Mouse (Mus musculus) T-cell, adult 66 days (primary cell): ENCODE results near the gene Krt1. TPM values are rescaled to one million over a fixed set of nuclear protein-coding genes. Genes with fewer than 3 reads are reported as not detected.

Experiments
- total RNA-seq, 2 experiments: library from RNA; stranded (reverse); gene quantifications; 3 replicates in 1 of 2; 4 replicates in 1 of 2; pipeline ENCODE4 v1.2.4; 2023

Gene Krt1
- total RNA-seq, result not detected

DNA sequence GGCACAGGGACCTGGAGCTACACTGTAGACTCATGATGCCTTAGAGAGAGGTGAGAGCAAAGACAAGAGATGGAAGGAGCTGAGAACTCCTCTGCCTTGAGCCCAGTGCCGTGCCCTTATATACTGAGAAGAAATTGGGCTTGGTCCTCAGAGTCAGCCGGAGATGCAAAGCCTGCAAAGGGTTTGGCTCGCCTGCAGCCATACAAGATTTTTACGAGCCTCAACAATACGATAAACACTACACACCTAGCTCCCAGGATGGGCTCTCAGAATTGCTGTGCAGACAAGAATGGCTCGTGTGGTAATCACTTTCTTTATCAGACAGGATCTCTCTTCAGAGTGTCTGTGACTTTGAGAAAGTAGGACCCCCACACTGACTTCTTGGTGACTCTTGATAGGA lies at the start of gene Krt1:
Gene Krt1 (minus strand): TSS at position 101 of the 400 bp plus-strand sequence.

DNA sequence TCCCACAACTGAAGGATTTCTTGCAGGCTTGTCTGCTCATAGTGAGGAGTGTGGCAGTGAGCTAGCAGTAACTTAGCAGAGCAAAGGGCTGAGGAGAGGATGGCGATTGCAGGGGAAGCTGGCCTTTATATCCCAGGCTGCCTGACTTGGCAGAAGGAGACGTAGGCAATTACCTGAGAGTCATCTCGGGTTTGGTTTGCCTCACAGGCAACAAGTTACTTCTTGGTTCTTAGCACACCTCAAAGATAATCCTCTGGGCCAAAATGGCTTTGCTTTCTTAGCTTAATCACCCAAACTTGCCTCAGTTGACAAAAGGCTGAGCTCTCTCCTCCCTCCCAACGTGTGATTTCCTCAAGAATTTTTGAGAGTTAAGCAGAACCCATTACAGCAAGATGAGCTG lies 42.2 kb upstream of the Krt1 start, which contains the start of gene Krt76:
Gene Krt76 (minus strand): TSS at position 101 of the 400 bp plus-strand sequence.

DNA sequence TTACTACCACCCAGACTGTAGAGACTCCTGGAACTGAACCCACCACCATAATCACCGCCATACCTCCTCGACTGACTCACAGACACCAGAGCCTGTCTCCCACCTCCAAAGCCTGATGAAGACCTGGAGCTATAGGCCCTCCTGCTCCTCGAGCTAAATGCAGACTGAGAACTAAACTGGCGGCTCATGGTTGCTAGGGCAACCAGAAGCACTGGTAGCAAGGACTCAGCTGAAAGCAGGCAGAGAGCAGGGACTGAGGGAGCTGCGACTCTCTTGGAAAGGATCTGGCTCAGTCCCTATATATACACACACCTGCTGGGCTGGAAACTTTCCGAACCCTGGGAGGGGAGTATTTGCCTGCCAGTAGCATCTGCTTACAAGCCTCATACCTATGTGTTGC lies 18.8 kb upstream of the Krt1 start, which contains the start of gene Krt77:
Gene Krt77 (minus strand): TSS at position 275 of the 400 bp plus-strand sequence.

DNA sequence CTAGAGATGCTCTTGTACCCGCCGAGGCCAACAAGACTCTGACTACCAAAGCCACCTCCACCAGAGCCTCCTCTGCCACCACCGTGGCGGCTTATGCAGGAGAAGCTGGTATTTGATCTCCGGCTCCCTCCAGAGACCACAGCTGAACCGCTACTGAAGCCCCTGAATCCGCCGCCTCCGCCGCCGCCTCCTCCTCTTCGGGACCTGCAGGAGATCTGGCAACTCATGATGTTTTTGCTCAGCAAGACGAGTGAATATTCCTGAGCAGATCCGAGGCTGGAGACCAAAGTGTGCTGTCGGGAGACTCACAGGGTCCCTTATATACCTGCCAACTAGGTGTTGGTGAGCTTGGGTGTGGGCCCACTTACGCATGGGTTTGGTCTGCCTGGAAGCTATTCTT lies 32.7 kb downstream of the Krt1 start, which contains the start of gene Krt2:
Gene Krt2 (minus strand): TSS at position 295 of the 400 bp plus-strand sequence.

DNA sequence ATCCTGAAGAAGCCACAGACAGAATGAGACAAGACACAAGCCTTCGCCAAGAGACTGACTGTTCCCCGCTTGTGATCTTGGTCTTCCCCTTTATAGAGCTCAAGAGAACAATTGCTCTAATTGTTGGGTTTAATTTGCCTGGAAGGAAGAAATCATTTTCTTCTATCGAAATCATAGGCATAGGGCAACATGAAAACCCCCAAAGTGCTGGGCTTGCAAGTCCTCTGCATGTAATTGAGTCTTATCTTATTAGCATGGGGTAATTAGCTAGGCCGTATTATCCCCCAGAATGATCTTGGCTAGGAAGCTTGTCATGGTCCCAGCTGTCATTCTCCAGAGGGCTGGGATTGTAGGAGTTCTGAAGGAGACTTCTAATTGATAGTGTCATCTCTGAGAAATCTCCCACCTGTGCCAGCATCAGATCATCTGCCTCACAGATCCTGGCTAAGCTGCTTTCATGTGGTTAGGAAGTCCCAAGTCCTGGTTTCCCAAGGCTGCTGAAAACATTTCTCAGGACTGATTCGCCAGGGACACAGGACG lies 48.2 kb downstream of the Krt1 start, which contains the start of gene Krt73:
Gene Krt73 (minus strand): TSS at position 51 of the 540 bp plus-strand sequence.

Other genes starting within 250 kb of the Krt1 start
- not detected for gene Gm5414, start 222.6 kb downstream of the Krt1 start, total RNA-seq
- gene Gm5478, start 203.4 kb downstream of the Krt1 start, total RNA-seq, result not detected
- gene Krt6b, start 170.5 kb downstream of the Krt1 start, total RNA-seq, result not detected
- not detected for gene Krt6a, start 156.5 kb downstream of the Krt1 start, total RNA-seq
- not detected for gene Krt5, start 137.9 kb downstream of the Krt1 start, total RNA-seq
- not detected for gene Krt71, start 107.7 kb downstream of the Krt1 start, total RNA-seq
- gene Krt72, start 64.3 kb downstream of the Krt1 start, total RNA-seq, result not detected
- gene Krt73, start 48.4 kb downstream of the Krt1 start, total RNA-seq, result not detected
- gene Krt2, start 32.6 kb downstream of the Krt1 start, total RNA-seq, result not detected
- gene Krt77, start 18.9 kb upstream of the Krt1 start, total RNA-seq, result not detected
- gene Krt76, start 42.1 kb upstream of the Krt1 start, total RNA-seq, result not detected
- gene Krt4, start 73.9 kb upstream of the Krt1 start, total RNA-seq, result not detected
- gene Krt79, start 89.5 kb upstream of the Krt1 start, total RNA-seq, result not detected
- gene Krt78, start 103.5 kb upstream of the Krt1 start, total RNA-seq, result not detected
- gene Krt8, start 153.7 kb upstream of the Krt1 start, total RNA-seq, result not detected
- not detected for gene Krt18, start 177.4 kb upstream of the Krt1 start, total RNA-seq
- gene Eif4b, start 223.0 kb upstream of the Krt1 start, total RNA-seq, result 100 to 1,000 TPM; 277 to 279 TPM
- under 1 TPM; 0.26 to 0.83 TPM for gene Tns2, start 249.6 kb upstream of the Krt1 start, total RNA-seq